Mouse (Mus musculus): Measurements from ENCODE around the gene Gfod2. TPM values are rescaled to one million over a fixed set of nuclear protein-coding genes. Genes with fewer than 3 reads are reported as not detected.

Gfod2 gene
- polyA plus RNA-seq, 1 experiment from 2014 or later, result 36.6 TPM

DNA sequence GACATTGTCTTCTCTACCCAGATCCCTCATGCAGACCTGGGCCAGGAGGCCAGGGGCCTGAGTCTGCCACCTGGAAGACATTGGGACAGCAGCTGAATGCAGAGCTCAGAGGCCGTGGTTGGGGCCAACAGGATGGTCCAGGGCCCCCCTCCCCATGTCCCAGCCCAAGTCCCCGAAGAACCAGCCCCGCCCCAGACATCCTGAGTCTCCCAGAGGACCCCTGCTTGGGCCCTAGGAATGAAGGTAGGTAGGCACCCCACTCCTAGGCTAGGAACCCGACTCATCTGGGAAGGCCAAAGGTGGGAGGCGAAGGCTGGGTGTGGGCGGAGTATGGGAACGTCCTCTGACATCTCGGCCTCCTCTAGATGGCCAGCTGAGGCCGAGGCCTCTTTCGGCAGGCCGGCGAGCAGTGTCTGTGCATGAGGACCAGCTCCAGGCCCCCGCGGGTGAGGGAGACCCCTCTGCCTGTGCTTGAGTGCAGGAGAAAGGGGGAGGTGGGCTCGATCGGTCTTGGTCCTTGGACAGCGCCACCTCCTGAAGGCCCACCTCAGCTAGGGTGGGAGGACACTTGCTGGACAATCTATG, 61.2 kb downstream of the Gfod2 start:
- H3K36me3 ChIP-seq (replicated peaks), result peaks cover 46% of the 10 kb centered on the region
- peaks cover 35% of the 10 kb centered on the region for H3K4me1 ChIP-seq
- peaks cover 8% of the 10 kb centered on the region; the same call in 1 of the 2 replicates for H3K9me3 ChIP-seq
- H3K27me3 ChIP-seq (replicated peaks; ENCODE audit: low read depth, poor library complexity, severe bottlenecking), result peaks cover 18% of the 10 kb centered on the region
- H3K4me3 ChIP-seq, result no peak overlapping the region
- 91% methylated on average over 17 of the region's 17 CpGs for WGBS
- no peak for DNase-seq (ENCODE audit: low spot score)
- no peak overlapping the region for H3K27ac ChIP-seq (replicated peaks)

DNA sequence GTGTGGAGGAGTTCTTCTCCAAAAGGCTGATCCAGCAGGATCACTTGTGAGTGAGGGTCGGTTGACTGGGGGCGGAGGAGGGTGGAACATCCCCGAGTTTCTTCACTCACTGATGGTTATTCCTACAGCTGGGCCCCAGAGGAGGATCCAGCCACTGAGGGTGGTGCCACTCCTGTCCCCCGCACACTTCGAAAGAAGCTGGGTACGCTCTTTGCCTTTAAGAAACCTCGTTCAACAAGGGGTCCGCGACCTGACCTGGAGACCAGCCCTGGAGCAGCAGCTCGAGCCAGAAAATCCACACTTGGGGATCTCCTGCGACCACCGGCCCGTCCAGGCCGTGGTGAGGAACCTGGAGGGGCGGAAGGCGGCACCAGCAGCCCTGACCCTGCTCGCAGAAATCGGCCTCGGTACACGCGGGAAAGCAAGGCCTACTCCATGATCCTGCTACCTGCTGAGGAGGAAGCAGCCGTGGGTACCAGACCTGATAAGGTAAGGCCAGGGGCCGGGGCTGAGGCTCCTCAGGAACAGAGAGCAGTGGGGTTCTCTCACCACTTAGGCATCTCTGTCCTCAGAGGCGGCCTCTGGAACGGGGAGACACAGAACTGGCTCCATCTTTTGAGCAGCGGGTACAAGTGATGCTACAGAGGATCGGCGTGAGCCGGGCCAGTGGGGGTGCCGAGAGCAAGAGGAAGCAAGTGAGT, 63.2 kb downstream of the Gfod2 start:
- 84% methylated on average over 30 of the region's 30 CpGs for WGBS
- no peak for DNase-seq (ENCODE audit: low spot score)
- Histone ChIP-seq H3K4me3 (peak overlapping the region; percentile 18; the same call in 1 of the 2 replicates), H3K36me3 (replicated peaks) (peaks cover 44% of the 10 kb centered on the region), H3K4me1 (peaks cover 22% of the 10 kb centered on the region), H3K27me3 (replicated peaks; ENCODE audit: low read depth, poor library complexity, severe bottlenecking) (peaks cover 18% of the 10 kb centered on the region), H3K9me3 (peaks cover 8% of the 10 kb centered on the region; the same call in 1 of the 2 replicates), H3K27ac (replicated peaks) (no peak overlapping the region)

DNA sequence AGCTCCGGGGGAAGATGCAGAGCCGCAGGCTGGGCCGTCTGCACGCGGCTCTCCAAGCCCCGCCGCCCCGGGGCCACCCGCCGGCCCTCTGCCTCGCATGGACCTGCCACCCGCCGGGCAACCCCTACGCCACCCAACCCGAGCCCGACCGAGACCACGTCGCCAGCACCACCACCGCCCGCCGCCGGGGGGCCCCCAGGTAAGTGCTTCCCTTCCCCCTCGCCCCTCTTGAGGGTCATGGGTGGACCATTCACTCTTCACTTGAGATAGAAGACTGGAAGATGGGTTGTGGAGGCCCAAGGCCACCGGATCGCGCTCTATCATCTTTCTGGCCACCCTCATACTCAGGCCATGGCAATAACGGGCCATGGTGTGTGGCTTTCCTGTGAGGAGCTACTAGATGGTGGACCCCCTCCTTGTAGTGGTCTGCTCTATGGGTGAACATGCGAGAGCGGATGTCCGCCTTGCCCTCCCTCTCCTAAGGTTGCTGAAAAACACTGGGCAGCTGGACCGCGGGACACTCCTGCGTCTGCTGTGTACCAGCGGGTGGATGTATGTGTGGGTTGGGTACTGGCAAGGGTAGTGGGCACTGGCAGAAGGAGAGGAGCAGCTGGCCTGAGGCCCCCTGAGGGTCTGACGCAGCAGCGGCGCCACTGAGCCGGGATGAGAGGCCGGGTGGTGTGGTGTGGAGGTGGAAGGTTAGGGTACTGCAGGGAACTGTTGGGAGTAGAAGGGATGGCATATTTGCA, 64.2 kb downstream of the Gfod2 start:
- peaks cover 39% of the 10 kb centered on the region for H3K36me3 ChIP-seq (replicated peaks)
- H3K4me1 ChIP-seq, result peaks cover 13% of the 10 kb centered on the region
- H3K4me3 ChIP-seq, result peak overlapping the region; percentile 61
- WGBS, result 6% methylated on average over 40 of the region's 40 CpGs
- 0 out of 2 replicates have a peak overlapping the region, but pooled peaks have one; percentile 2 for H3K27ac ChIP-seq (replicated peaks)
- peak; percentile 43 for DNase-seq (ENCODE audit: low spot score)
- peaks cover 22% of the 10 kb centered on the region for H3K27me3 ChIP-seq (replicated peaks; ENCODE audit: low read depth, poor library complexity, severe bottlenecking)
- H3K9me3 ChIP-seq, result peaks cover 8% of the 10 kb centered on the region; the same call in 1 of the 2 replicates

- Histone ChIP-seq H3K9me3 (peaks cover 8% of the 10 kb centered on the region; the same call in 1 of the 2 replicates), H3K27ac (replicated peaks) (0 out of 2 replicates have a peak overlapping the region, but pooled peaks have one; percentile 2), H3K4me1 (peaks cover 13% of the 10 kb centered on the region), H3K4me3 (peak overlapping the region; percentile 61), H3K36me3 (replicated peaks) (peaks cover 34% of the 10 kb centered on the region), H3K27me3 (replicated peaks; ENCODE audit: low read depth, poor library complexity, severe bottlenecking) (peaks cover 23% of the 10 kb centered on the region)
- peak; percentile 85 for DNase-seq (ENCODE audit: low spot score)
- 4% methylated on average over 30 of the region's 30 CpGs for WGBS
Observed at GRCm38 (mm10) chr8:105693648-105694047, 64.8 kb downstream of the Gfod2 start.

DNA sequence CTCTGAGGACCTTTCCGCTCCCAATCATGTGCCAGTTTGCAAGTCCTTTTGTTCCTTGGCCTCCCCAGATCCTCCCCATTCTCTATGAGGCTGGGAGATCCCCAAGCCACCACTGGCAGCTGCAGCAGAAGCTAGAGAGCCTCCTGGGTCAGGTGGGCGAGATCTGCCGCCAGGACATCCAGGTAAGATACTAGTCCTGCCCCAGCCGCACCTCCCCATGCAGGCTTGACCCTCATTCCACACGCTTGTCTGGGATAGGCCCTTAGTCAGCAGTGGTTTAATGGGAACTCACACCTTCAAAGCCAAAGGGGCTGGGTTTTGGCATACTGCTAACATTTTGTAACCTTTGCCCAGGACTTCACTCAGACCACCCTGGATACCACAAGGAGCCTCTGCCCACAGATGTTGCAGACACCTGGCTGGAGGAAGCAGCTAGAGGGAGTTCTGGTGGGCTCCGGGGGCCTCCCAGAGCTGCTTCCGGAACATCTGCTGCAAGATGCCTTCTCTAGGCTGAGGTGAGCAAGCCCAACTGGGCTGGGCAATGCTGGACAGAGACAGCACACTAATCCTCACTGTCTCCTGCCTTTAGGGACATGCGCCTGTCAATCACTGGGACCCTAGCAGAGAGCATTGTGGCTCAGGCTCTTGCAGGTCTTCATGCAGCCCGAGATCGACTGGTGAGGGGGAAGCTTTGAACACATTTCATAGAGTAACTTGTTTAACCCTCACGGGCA, 65.8 kb downstream of the Gfod2 start:
- peaks cover 24% of the 10 kb centered on the region for H3K36me3 ChIP-seq (replicated peaks)
- DNase-seq (ENCODE audit: low spot score), result no peak
- 91% methylated on average over 11 of the region's 11 CpGs for WGBS

GRCm38 (mm10) chr8:105690978-105691377, 67.5 kb downstream of the Gfod2 start:
- Histone ChIP-seq H3K36me3 (replicated peaks) (peaks cover 8% of the 10 kb centered on the region), H3K9me3 (peaks cover 8% of the 10 kb centered on the region; the same call in 1 of the 2 replicates), H3K4me1 (peaks cover 15% of the 10 kb centered on the region), H3K27ac (replicated peaks) (no peak overlapping the region), H3K4me3 (no peak overlapping the region), H3K27me3 (replicated peaks; ENCODE audit: low read depth, poor library complexity, severe bottlenecking) (peaks cover 23% of the 10 kb centered on the region)
- no peak for DNase-seq (ENCODE audit: low spot score)
- WGBS, result 86% methylated on average over 14 of the region's 14 CpGs

More for the DNA sequence above, 65.8 kb downstream of the Gfod2 start:
- Histone ChIP-seq H3K4me1 (peaks cover 13% of the 10 kb centered on the region), H3K9me3 (peaks cover 8% of the 10 kb centered on the region; the same call in 1 of the 2 replicates), H3K27ac (replicated peaks) (no peak overlapping the region), H3K4me3 (no peak overlapping the region), H3K27me3 (replicated peaks; ENCODE audit: low read depth, poor library complexity, severe bottlenecking) (peaks cover 23% of the 10 kb centered on the region)

- H3K4me3 ChIP-seq, result no peak overlapping the region
- 93% methylated on average over 9 of the region's 9 CpGs for WGBS
- peaks cover 25% of the 10 kb centered on the region for H3K4me1 ChIP-seq
- H3K27ac ChIP-seq (replicated peaks), result no peak overlapping the region
- H3K27me3 ChIP-seq (replicated peaks; ENCODE audit: low read depth, poor library complexity, severe bottlenecking), result peaks cover 16% of the 10 kb centered on the region
- peaks cover 8% of the 10 kb centered on the region; the same call in 1 of the 2 replicates for H3K9me3 ChIP-seq
- no peak for DNase-seq (ENCODE audit: low spot score)
- H3K36me3 ChIP-seq (replicated peaks), result peaks cover 8% of the 10 kb centered on the region
Observed at GRCm38 (mm10) chr8:105689983-105690360, 68.5 kb downstream of the Gfod2 start.

- Histone ChIP-seq H3K27me3 (replicated peaks; ENCODE audit: low read depth, poor library complexity, severe bottlenecking) (peaks cover 11% of the 10 kb centered on the region), H3K9me3 (peaks cover 8% of the 10 kb centered on the region; the same call in 1 of the 2 replicates), H3K36me3 (replicated peaks) (peaks cover 11% of the 10 kb centered on the region), H3K4me1 (peaks cover 25% of the 10 kb centered on the region), H3K4me3 (no peak overlapping the region), H3K27ac (replicated peaks) (no peak overlapping the region)
- no peak for DNase-seq (ENCODE audit: low spot score)
- 61% methylated on average over 35 of the region's 35 CpGs for WGBS
Observed at GRCm38 (mm10) chr8:105689256-105689982, 69.0 kb downstream of the Gfod2 start.

- no peak for DNase-seq (ENCODE audit: low spot score)
- 65% methylated on average over 14 of the region's 14 CpGs for WGBS
Observed at GRCm38 (mm10) chr8:105688242-105688752, 70.2 kb downstream of the Gfod2 start.

GRCm38 (mm10) chr8:105687512-105687911, 71.0 kb downstream of the Gfod2 start:
- no peak overlapping the region for H3K4me3 ChIP-seq
- no peak overlapping the region for H3K27ac ChIP-seq (replicated peaks)
- peaks cover 15% of the 10 kb centered on the region for H3K4me1 ChIP-seq
- DNase-seq (ENCODE audit: low spot score), result no peak
- peaks cover under 1% of the 10 kb centered on the region; the same call in 1 of the 2 replicates for H3K9me3 ChIP-seq
- H3K36me3 ChIP-seq (replicated peaks), result peaks cover 22% of the 10 kb centered on the region
- peaks cover 6% of the 10 kb centered on the region; the same call in 1 of the 2 replicates for H3K27me3 ChIP-seq (replicated peaks; ENCODE audit: low read depth, poor library complexity, severe bottlenecking)
- WGBS, result 71% methylated on average over 8 of the region's 8 CpGs

More at GRCm38 (mm10) chr8:105688242-105688752, 70.2 kb downstream of the Gfod2 start:
- H3K27me3 ChIP-seq (replicated peaks; ENCODE audit: low read depth, poor library complexity, severe bottlenecking), result peaks cover 6% of the 10 kb centered on the region; the same call in 1 of the 2 replicates
- H3K27ac ChIP-seq (replicated peaks), result no peak overlapping the region
- H3K4me1 ChIP-seq, result peaks cover 15% of the 10 kb centered on the region
- no peak overlapping the region for H3K4me3 ChIP-seq
- H3K36me3 ChIP-seq (replicated peaks), result peaks cover 22% of the 10 kb centered on the region
- H3K9me3 ChIP-seq, result peaks cover 8% of the 10 kb centered on the region; the same call in 1 of the 2 replicates

- Histone ChIP-seq H3K9me3 (no peaks in the 10 kb centered on the region), H3K4me1 (peaks cover 15% of the 10 kb centered on the region), H3K27me3 (replicated peaks; ENCODE audit: low read depth, poor library complexity, severe bottlenecking) (peaks cover 6% of the 10 kb centered on the region; the same call in 1 of the 2 replicates), H3K4me3 (no peak overlapping the region), H3K27ac (replicated peaks) (no peak overlapping the region), H3K36me3 (replicated peaks) (peaks cover 32% of the 10 kb centered on the region)
- no peak for DNase-seq (ENCODE audit: low spot score)
- WGBS, result 70% methylated on average over 6 of the region's 6 CpGs
Observed at GRCm38 (mm10) chr8:105686551-105686950, 71.9 kb downstream of the Gfod2 start.
